Mouse (Mus musculus): ENCODE measurements around the gene Banp. TPM values are rescaled to one million over a fixed set of nuclear protein-coding genes. Genes with fewer than 3 reads are reported as not detected.
A peak's percentile ranks its signal among the peaks of the same experiment; 100 is the strongest.

The Banp gene
- total and polyA plus RNA-seq, 3 experiments: 14.9 to 34.2 (median 25.7) TPM

DNA sequence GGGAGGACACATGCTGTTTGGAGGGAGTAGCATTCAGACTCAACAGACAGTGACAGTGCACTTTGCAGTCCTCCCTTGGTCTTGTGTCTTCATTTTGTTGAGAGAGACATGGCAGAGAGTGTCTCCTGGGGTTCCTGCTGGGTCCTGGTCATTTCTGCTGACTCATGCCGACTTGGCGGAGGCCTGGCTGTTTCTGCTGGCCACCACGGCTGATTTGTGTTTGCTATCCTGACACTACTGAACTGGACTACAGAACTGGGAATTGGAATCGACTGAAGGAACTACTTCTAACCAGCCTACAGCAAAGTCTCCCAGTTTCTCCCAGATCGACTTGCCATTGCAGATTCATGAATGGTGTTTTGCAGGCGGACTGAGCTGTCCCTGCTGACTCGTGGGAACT is 10.8 kb upstream of the Banp start:
- in situ Hi-C loops (cut with MboI; ENCODE audit: low pct_ligation_motif_present, low pct_unique_long_range_greater_than_20kb, low sequenced_read_pairs): loop anchor here (10.0 kb wide), 1 partner anchor 224 kb away; no protein-coding TSS in a partner anchor

GRCm38 (mm10) chr8:121943057-121943540 is 6.5 kb upstream of the Banp start:
- H3K27ac ChIP-seq (ENCODE audit: insufficient read depth, low read depth): no peak overlapping the region
- H3K9ac ChIP-seq (ENCODE audit: insufficient read depth, low read depth): no peak overlapping the region
- H3K4me1 ChIP-seq (ENCODE audit: control insufficient read depth in 1 of 2, insufficient read depth in 2 of 2): peaks cover 4 to 17% of the 10 kb centered on the region in 2 experiments
- H3K27me3 ChIP-seq (replicated peaks): peaks cover 28% of the 10 kb centered on the region
- no peaks in the 10 kb centered on the region for H3K9me3 ChIP-seq (replicated peaks; ENCODE audit: low read length)
- H3K36me3 ChIP-seq (replicated peaks in 1 of 2; ENCODE audit: control insufficient read depth in 1 of 2, insufficient read depth in 1 of 2, low read length in 1 of 2): no peaks in the 10 kb centered on the region
- H3K79me2 ChIP-seq (replicated peaks; ENCODE audit: control insufficient read depth, extremely low read depth, insufficient read depth, poor library complexity, severe bottlenecking): no peaks in the 10 kb centered on the region
- DNase-seq (ENCODE audit: extremely low read depth): no peak
- dilution Hi-C loops (cut with MboI; ENCODE audit: extremely low pct_ligation_motif_present, extremely low pct_unique_long_range_greater_than_20kb, low sequenced_read_pairs): no loop called here
- H3K4me3 ChIP-seq (replicated peaks in 1 of 3; ENCODE audit: low read depth in 2 of 3, low read length in 2 of 3, poor library complexity in 1 of 3): no peak overlapping the region
- H3K4me2 ChIP-seq (ENCODE audit: insufficient read depth, low read depth, poor library complexity, severe bottlenecking): no peak overlapping the region
- in situ Hi-C loops (cut with MboI; ENCODE audit: low pct_ligation_motif_present, low pct_unique_long_range_greater_than_20kb, low sequenced_read_pairs): loop anchor here (10.0 kb wide), 1 partner anchor 358 kb away; no protein-coding TSS in a partner anchor
- TF ChIP-seq BHLHE40 (IDR thresholded peaks at IDR 0.05; ENCODE audit: low read depth, low read length) (no peak), PAX5 (IDR thresholded peaks at IDR 0.05; ENCODE audit: low read length) (no peak), IRF4 (IDR thresholded peaks at IDR 0.05; ENCODE audit: low read depth, low read length) (no peak), NRF1 (IDR thresholded peaks at IDR 0.05; ENCODE audit: low read depth, low read length) (no peak)

More for the DNA sequence above, 10.8 kb upstream of the Banp start:
- dilution Hi-C loops (cut with MboI; ENCODE audit: extremely low pct_ligation_motif_present, extremely low pct_unique_long_range_greater_than_20kb, low sequenced_read_pairs): no loop called here
- no peak for DNase-seq (ENCODE audit: extremely low read depth)
- H3K4me1 ChIP-seq (ENCODE audit: control insufficient read depth in 1 of 2, insufficient read depth in 2 of 2): peaks cover 23 to 53% of the 10 kb centered on the region in 2 experiments
- H3K36me3 ChIP-seq (replicated peaks in 1 of 2; ENCODE audit: control insufficient read depth in 1 of 2, insufficient read depth in 1 of 2, low read length in 1 of 2): no peaks in the 10 kb centered on the region
- H3K27me3 ChIP-seq (replicated peaks): peaks cover 6% of the 10 kb centered on the region
- no peak overlapping the region for H3K27ac ChIP-seq (ENCODE audit: insufficient read depth, low read depth)
- no peak overlapping the region for H3K4me2 ChIP-seq (ENCODE audit: insufficient read depth, low read depth, poor library complexity, severe bottlenecking)
- no peaks in the 10 kb centered on the region for H3K79me2 ChIP-seq (replicated peaks; ENCODE audit: control insufficient read depth, extremely low read depth, insufficient read depth, poor library complexity, severe bottlenecking)
- no peak overlapping the region for H3K9ac ChIP-seq (ENCODE audit: insufficient read depth, low read depth)
- no peaks in the 10 kb centered on the region for H3K9me3 ChIP-seq (replicated peaks; ENCODE audit: low read length)
- H3K4me3 ChIP-seq (replicated peaks in 1 of 3; ENCODE audit: low read depth in 2 of 3, low read length in 2 of 3, poor library complexity in 1 of 3): no peak overlapping the region
- TF ChIP-seq CHD1 (IDR thresholded peaks at IDR 0.05; ENCODE audit: low read depth, low read length): no peak
- no peak for TF ChIP-seq RCOR1 (conservative IDR thresholded peaks at IDR 0.05; ENCODE audit: low read depth, low read length)
- no peak for TF ChIP-seq BHLHE40 (IDR thresholded peaks at IDR 0.05; ENCODE audit: low read depth, low read length)
- peak; percentile 76 for TF ChIP-seq MAFK (IDR thresholded peaks at IDR 0.05; ENCODE audit: insufficient replicate concordance, low read length)

DNA sequence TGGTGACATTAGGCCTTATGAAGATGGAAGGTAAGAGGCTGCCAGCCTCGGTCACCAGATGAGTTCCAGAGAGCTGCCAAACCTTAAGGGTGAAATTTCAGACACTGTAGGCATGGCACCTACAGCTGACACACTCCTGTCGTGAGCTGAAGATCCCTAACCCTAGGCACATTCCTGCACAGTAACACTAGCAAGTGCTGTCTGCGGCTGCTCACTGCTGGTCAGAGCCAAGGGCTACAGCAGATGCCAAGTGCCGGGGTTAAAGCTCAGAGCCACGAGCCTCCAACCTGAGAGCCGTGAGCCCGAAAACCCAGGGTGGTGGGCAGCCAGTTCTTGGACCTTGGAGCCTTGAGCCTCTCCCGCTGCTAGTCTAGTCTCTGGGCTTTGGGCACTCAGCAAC is 5.8 kb upstream of the Banp start:
- Histone ChIP-seq H3K4me2 (ENCODE audit: insufficient read depth, low read depth, poor library complexity, severe bottlenecking) (no peak overlapping the region), H3K27ac (ENCODE audit: insufficient read depth, low read depth) (no peak overlapping the region), H3K79me2 (replicated peaks; ENCODE audit: control insufficient read depth, extremely low read depth, insufficient read depth, poor library complexity, severe bottlenecking) (no peaks in the 10 kb centered on the region), H3K36me3 (replicated peaks in 1 of 2; ENCODE audit: control insufficient read depth in 1 of 2, insufficient read depth in 1 of 2, low read length in 1 of 2) (no peaks in the 10 kb centered on the region), H3K9ac (ENCODE audit: insufficient read depth, low read depth) (no peak overlapping the region), H3K4me3 (replicated peaks in 1 of 3; ENCODE audit: low read depth in 2 of 3, low read length in 2 of 3, poor library complexity in 1 of 3) (no peak overlapping the region), H3K4me1 (ENCODE audit: control insufficient read depth in 1 of 2, insufficient read depth in 2 of 2) (peaks cover 4 to 12% of the 10 kb centered on the region in 2 experiments; a peak in 3 of 4 replicates), H3K9me3 (replicated peaks; ENCODE audit: low read length) (no peaks in the 10 kb centered on the region), H3K27me3 (replicated peaks) (peaks cover 28% of the 10 kb centered on the region)
- in situ Hi-C loops (cut with MboI; ENCODE audit: low pct_ligation_motif_present, low pct_unique_long_range_greater_than_20kb, low sequenced_read_pairs) (loop anchor here (10.0 kb wide), 1 partner anchor 359 kb away; no protein-coding TSS in a partner anchor), dilution Hi-C loops (cut with MboI; ENCODE audit: extremely low pct_ligation_motif_present, extremely low pct_unique_long_range_greater_than_20kb, low sequenced_read_pairs) (no loop called here)
- TF ChIP-seq ZMIZ1 (IDR thresholded peaks at IDR 0.05; ENCODE audit: low read depth, low read length): no peak
- TF ChIP-seq ETS1 (conservative IDR thresholded peaks at IDR 0.05; ENCODE audit: low read depth, low read length): no peak
- TF ChIP-seq GABPA (IDR thresholded peaks at IDR 0.05; ENCODE audit: insufficient replicate concordance, low read depth, low read length): no peak
- no peak for TF ChIP-seq BHLHE40 (IDR thresholded peaks at IDR 0.05; ENCODE audit: low read depth, low read length)
- TF ChIP-seq SMC3 (IDR thresholded peaks at IDR 0.05; ENCODE audit: low read depth, low read length): no peak
- TF ChIP-seq JUN (IDR thresholded peaks at IDR 0.05; ENCODE audit: insufficient read depth, low read depth, low read length): no peak
- TF ChIP-seq MAZ (IDR thresholded peaks at IDR 0.05; ENCODE audit: low read depth, low read length): no peak
- no peak for DNase-seq (ENCODE audit: extremely low read depth)
